Mouse (Mus musculus) CD8-positive naive resting alpha-beta T cell, adult 2 months (primary cell): ENCODE measurements around the gene Gm11214.
A peak's percentile ranks its signal among the peaks of the same experiment; 100 is the strongest.

Source experiments
- DNase-seq, 2 experiments: peaks; one replicate each; pipeline ENCODE4 v3.0.0; 2022; ENCODE audit warnings: low read depth in 2 of 2, low spot score in 2 of 2

The Gm11214 gene

GRCm38 (mm10) chr4:63663279-63663678 lies at the start of gene Gm11214:
Gene Gm11214, minus strand, starts transcription at chr4:63663379.
- no peak for DNase-seq

GRCm38 (mm10) chr4:63711886-63712285 lies 48.7 kb upstream of the Gm11214 start:
- no peak for DNase-seq

- no peak for DNase-seq
Observed at GRCm38 (mm10) chr4:63710431-63711220, 47.4 kb upstream of the Gm11214 start.

- no peak for DNase-seq
Observed at GRCm38 (mm10) chr4:63706279-63706971, 43.2 kb upstream of the Gm11214 start.

GRCm38 (mm10) chr4:63704232-63704631 lies 41.1 kb upstream of the Gm11214 start:
- no peak for DNase-seq

- DNase-seq = no peak
Observed at GRCm38 (mm10) chr4:63703686-63704085, 40.5 kb upstream of the Gm11214 start.

GRCm38 (mm10) chr4:63702006-63702704 lies 39.0 kb upstream of the Gm11214 start:
- DNase-seq = no peak

GRCm38 (mm10) chr4:63699749-63700148 lies 36.6 kb upstream of the Gm11214 start:
- no peak for DNase-seq

- DNase-seq = no peak
Observed at GRCm38 (mm10) chr4:63696921-63697320, 33.7 kb upstream of the Gm11214 start.

GRCm38 (mm10) chr4:63692351-63692750 lies 29.2 kb upstream of the Gm11214 start:
- no peak for DNase-seq

- no peak for DNase-seq
Observed at GRCm38 (mm10) chr4:63687429-63687828, 24.2 kb upstream of the Gm11214 start.

- peak in 1 of 2 experiments; percentile 21 for DNase-seq
Observed at GRCm38 (mm10) chr4:63686157-63686556, 23.0 kb upstream of the Gm11214 start.

GRCm38 (mm10) chr4:63685253-63685525 lies 22.0 kb upstream of the Gm11214 start:
- no peak for DNase-seq

- no peak for DNase-seq
Observed at GRCm38 (mm10) chr4:63684412-63685252, 21.5 kb upstream of the Gm11214 start.

- no peak for DNase-seq
Observed at GRCm38 (mm10) chr4:63683716-63684115, 20.5 kb upstream of the Gm11214 start.

- DNase-seq = no peak
Observed at GRCm38 (mm10) chr4:63683056-63683455, 19.9 kb upstream of the Gm11214 start.

GRCm38 (mm10) chr4:63682441-63682840 lies 19.3 kb upstream of the Gm11214 start:
- DNase-seq = no peak

- no peak for DNase-seq
Observed at GRCm38 (mm10) chr4:63681557-63681956, 18.4 kb upstream of the Gm11214 start.

- no peak for DNase-seq
Observed at GRCm38 (mm10) chr4:63675128-63675527, 11.9 kb upstream of the Gm11214 start.

GRCm38 (mm10) chr4:63668255-63668654 lies 5.1 kb upstream of the Gm11214 start:
- DNase-seq = no peak

GRCm38 (mm10) chr4:63665738-63666137 lies 2.6 kb upstream of the Gm11214 start:
- no peak for DNase-seq
